Mouse (Mus musculus): ENCODE results near the gene Ptprk. TPM values are rescaled to one million over a fixed set of nuclear protein-coding genes. Genes with fewer than 3 reads are reported as not detected.

The Ptprk gene
- total and polyA plus RNA-seq, 3 experiments, result 8.6 to 21.0 (median 20.0) TPM

- Histone ChIP-seq H3K79me2 (replicated peaks; ENCODE audit: control insufficient read depth, insufficient read depth, low read length) (peaks cover 1% of the 10 kb centered on the region; the same call in 1 of the 2 replicates), H3K4me1 (ENCODE audit: control insufficient read depth, insufficient read depth, low read length) (no peaks in the 10 kb centered on the region; the same call in 1 of the 2 replicates), H3K27me3 (ENCODE audit: control insufficient read depth, insufficient read depth, low read length) (no peaks in the 10 kb centered on the region), H3K4me3 (no peak overlapping the region), H3K27ac (peak overlapping the region; percentile 51; the same call in 1 of the 2 replicates), H3K9ac (ENCODE audit: low read depth, low read length) (no peak overlapping the region), H3K36me3 (ENCODE audit: control insufficient read depth, insufficient read depth, low read length) (no peaks in the 10 kb centered on the region)
- intact Hi-C loops (cut with DNase I), result no loop called here
- TF ChIP-seq CTCF (IDR thresholded peaks at IDR 0.05) (no peak), EP300 (IDR thresholded peaks at IDR 0.05; ENCODE audit: insufficient read depth, low read depth, low read length) (no peak), POLR2A (IDR thresholded peaks at IDR 0.05; ENCODE audit: insufficient read depth, low read depth, low read length) (no peak)
- 74% methylated on average over 4 of the region's 4 CpGs for whole genome bisulfite sequencing
- peak in 1 of 2 experiments; percentile 9 for DNase-seq
These were observed 174.4 kb downstream of the Ptprk start for GRCm38 (mm10) chr10:28249047-28249446.

GRCm38 (mm10) chr10:28251385-28251784 lies 176.8 kb downstream of the Ptprk start:
- Histone ChIP-seq H3K4me1 (ENCODE audit: control insufficient read depth, insufficient read depth, low read length) (no peaks in the 10 kb centered on the region; the same call in 1 of the 2 replicates), H3K79me2 (replicated peaks; ENCODE audit: control insufficient read depth, insufficient read depth, low read length) (peaks cover 1% of the 10 kb centered on the region; the same call in 1 of the 2 replicates), H3K36me3 (ENCODE audit: control insufficient read depth, insufficient read depth, low read length) (no peaks in the 10 kb centered on the region), H3K27ac (no peak overlapping the region), H3K27me3 (ENCODE audit: control insufficient read depth, insufficient read depth, low read length) (no peaks in the 10 kb centered on the region), H3K4me3 (no peak overlapping the region), H3K9ac (ENCODE audit: low read depth, low read length) (no peak overlapping the region)
- intact Hi-C loops (cut with DNase I), result no loop called here
- no peak for DNase-seq
- WGBS, result 81% methylated on average over 4 of the region's 4 CpGs
- TF ChIP-seq EP300 (IDR thresholded peaks at IDR 0.05; ENCODE audit: insufficient read depth, low read depth, low read length), result no peak
- TF ChIP-seq POLR2A (IDR thresholded peaks at IDR 0.05; ENCODE audit: insufficient read depth, low read depth, low read length), result no peak
- TF ChIP-seq CTCF (IDR thresholded peaks at IDR 0.05), result no peak

- Histone ChIP-seq H3K79me2 (replicated peaks; ENCODE audit: control insufficient read depth, insufficient read depth, low read length) (no peaks in the 10 kb centered on the region), H3K9ac (ENCODE audit: low read depth, low read length) (no peak overlapping the region), H3K36me3 (ENCODE audit: control insufficient read depth, insufficient read depth, low read length) (no peaks in the 10 kb centered on the region), H3K4me1 (ENCODE audit: control insufficient read depth, insufficient read depth, low read length) (no peaks in the 10 kb centered on the region), H3K4me3 (no peak overlapping the region), H3K27ac (no peak overlapping the region), H3K27me3 (ENCODE audit: control insufficient read depth, insufficient read depth, low read length) (no peaks in the 10 kb centered on the region)
- DNase-seq, result no peak
- intact Hi-C loops (cut with DNase I), result no loop called here
- TF ChIP-seq CTCF (IDR thresholded peaks at IDR 0.05), result no peak
- TF ChIP-seq EP300 (IDR thresholded peaks at IDR 0.05; ENCODE audit: insufficient read depth, low read depth, low read length), result no peak
- TF ChIP-seq POLR2A (IDR thresholded peaks at IDR 0.05; ENCODE audit: insufficient read depth, low read depth, low read length), result no peak
- WGBS, result 100% methylated on average over 2 of the region's 2 CpGs
These were observed 186.0 kb downstream of the Ptprk start for GRCm38 (mm10) chr10:28260651-28261050.

GRCm38 (mm10) chr10:28262159-28262558 lies 187.5 kb downstream of the Ptprk start:
- Histone ChIP-seq H3K79me2 (replicated peaks; ENCODE audit: control insufficient read depth, insufficient read depth, low read length) (no peaks in the 10 kb centered on the region), H3K4me3 (no peak overlapping the region), H3K36me3 (ENCODE audit: control insufficient read depth, insufficient read depth, low read length) (no peaks in the 10 kb centered on the region), H3K27me3 (ENCODE audit: control insufficient read depth, insufficient read depth, low read length) (no peaks in the 10 kb centered on the region), H3K9ac (ENCODE audit: low read depth, low read length) (no peak overlapping the region), H3K4me1 (ENCODE audit: control insufficient read depth, insufficient read depth, low read length) (no peaks in the 10 kb centered on the region), H3K27ac (no peak overlapping the region)
- no peak for DNase-seq
- TF ChIP-seq CTCF (IDR thresholded peaks at IDR 0.05) (no peak), EP300 (IDR thresholded peaks at IDR 0.05; ENCODE audit: insufficient read depth, low read depth, low read length) (no peak), POLR2A (IDR thresholded peaks at IDR 0.05; ENCODE audit: insufficient read depth, low read depth, low read length) (no peak)
- intact Hi-C loops (cut with DNase I), result no loop called here
- WGBS, result 85% methylated on average over 3 of the region's 3 CpGs

- DNase-seq, result no peak
- Histone ChIP-seq H3K36me3 (ENCODE audit: control insufficient read depth, insufficient read depth, low read length) (no peaks in the 10 kb centered on the region), H3K27ac (no peak overlapping the region), H3K79me2 (replicated peaks; ENCODE audit: control insufficient read depth, insufficient read depth, low read length) (no peaks in the 10 kb centered on the region), H3K9ac (ENCODE audit: low read depth, low read length) (no peak overlapping the region), H3K4me1 (ENCODE audit: control insufficient read depth, insufficient read depth, low read length) (no peaks in the 10 kb centered on the region), H3K27me3 (ENCODE audit: control insufficient read depth, insufficient read depth, low read length) (no peaks in the 10 kb centered on the region), H3K4me3 (no peak overlapping the region)
- no peak for TF ChIP-seq EP300 (IDR thresholded peaks at IDR 0.05; ENCODE audit: insufficient read depth, low read depth, low read length)
- no peak for TF ChIP-seq CTCF (IDR thresholded peaks at IDR 0.05)
- TF ChIP-seq POLR2A (IDR thresholded peaks at IDR 0.05; ENCODE audit: insufficient read depth, low read depth, low read length), result no peak
- WGBS, result 89% methylated on average over 2 of the region's 2 CpGs
- intact Hi-C loops (cut with DNase I), result no loop called here
These were observed 188.9 kb downstream of the Ptprk start for GRCm38 (mm10) chr10:28263546-28263945.

- Histone ChIP-seq H3K4me3 (no peak overlapping the region), H3K27ac (no peak overlapping the region), H3K9ac (ENCODE audit: low read depth, low read length) (no peak overlapping the region), H3K36me3 (ENCODE audit: control insufficient read depth, insufficient read depth, low read length) (no peaks in the 10 kb centered on the region), H3K4me1 (ENCODE audit: control insufficient read depth, insufficient read depth, low read length) (no peaks in the 10 kb centered on the region), H3K79me2 (replicated peaks; ENCODE audit: control insufficient read depth, insufficient read depth, low read length) (no peaks in the 10 kb centered on the region), H3K27me3 (ENCODE audit: control insufficient read depth, insufficient read depth, low read length) (no peaks in the 10 kb centered on the region)
- no peak for DNase-seq
- intact Hi-C loops (cut with DNase I), result no loop called here
- TF ChIP-seq EP300 (IDR thresholded peaks at IDR 0.05; ENCODE audit: insufficient read depth, low read depth, low read length), result no peak
- TF ChIP-seq POLR2A (IDR thresholded peaks at IDR 0.05; ENCODE audit: insufficient read depth, low read depth, low read length), result no peak
- TF ChIP-seq CTCF (IDR thresholded peaks at IDR 0.05), result no peak
- WGBS, result 85% methylated on average over 4 of the region's 4 CpGs
These were observed 195.7 kb downstream of the Ptprk start for GRCm38 (mm10) chr10:28270273-28270672.
